Mouse (Mus musculus): ENCODE measurements around the gene 1300017J02Rik. TPM values are rescaled to one million over a fixed set of nuclear protein-coding genes. Genes with fewer than 3 reads are reported as not detected.

Gene 1300017J02Rik
- polyA plus RNA-seq, 2 experiments = 42.2 to 43.4 TPM

DNA sequence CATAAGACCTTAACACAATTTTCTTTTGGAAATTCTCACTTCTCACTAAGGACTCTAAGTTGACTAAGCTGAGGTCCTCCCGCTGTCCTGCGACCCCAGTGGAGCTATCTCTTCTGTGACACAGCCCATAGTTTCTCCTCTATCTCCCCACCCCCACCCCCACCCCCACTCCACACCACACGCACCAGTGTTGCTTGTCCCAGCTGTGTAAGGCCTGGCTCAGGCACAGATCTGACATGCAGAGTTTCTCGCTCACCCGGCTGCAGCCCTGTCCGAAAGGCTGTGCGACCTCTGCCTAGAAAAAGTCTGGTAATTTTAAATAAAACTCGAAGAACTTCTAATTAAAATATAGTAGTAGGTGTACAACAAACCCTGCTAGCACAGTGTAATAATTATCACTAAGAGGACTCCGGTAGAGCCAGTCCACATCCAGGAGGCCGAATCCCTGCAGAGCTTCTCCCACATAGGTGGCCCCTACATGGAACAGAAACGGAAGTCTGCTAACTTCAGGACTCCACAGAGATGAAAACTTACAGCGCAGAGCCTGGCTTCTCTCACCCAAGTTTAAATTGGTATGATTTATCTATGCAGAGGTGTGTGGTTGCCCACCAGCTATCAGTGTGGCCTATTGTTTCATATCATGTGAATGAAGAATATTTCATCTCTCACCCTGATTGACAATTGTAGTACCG is 16.2 kb downstream of the 1300017J02Rik start:
- Histone ChIP-seq H3K4me1 (replicated peaks; ENCODE audit: control insufficient read depth in 2 of 2, insufficient read depth in 2 of 2, low read length in 1 of 2) (peaks cover 31 to 41% of the 10 kb centered on the region in 2 experiments), H3K36me3 (replicated peaks; ENCODE audit: control insufficient read depth, insufficient read depth, low read depth) (no peaks in the 10 kb centered on the region), H3K9me3 (ENCODE audit: control insufficient read depth, low read length) (no peaks in the 10 kb centered on the region), H3K9ac (replicated peaks) (peak overlapping the region; percentile 100), H3K27me3 (ENCODE audit: control insufficient read depth, insufficient read depth, low read length) (no peaks in the 10 kb centered on the region), H3K4me2 (ENCODE audit: low read depth) (peak overlapping the region; percentile 62), H3K27ac (peak overlapping the region; percentile 100), H3K4me3 (ENCODE audit: insufficient read depth in 1 of 2, low read depth in 2 of 2, low read length in 2 of 2) (peak overlapping the region; percentile 85 to 86)
- DNase-seq (ENCODE audit: low read depth in 3 of 3, low spot score in 3 of 3) (no peak), ATAC-seq (ENCODE audit: insufficient read depth) (peak; percentile 86)
- WGBS (ENCODE audit: insufficient replicate concordance) = 36% methylated on average over 13 of the region's 13 CpGs
- no peak for TF ChIP-seq EP300 (IDR thresholded peaks at IDR 0.05; ENCODE audit: low read depth)
- TF ChIP-seq CTCF (IDR thresholded peaks at IDR 0.05; ENCODE audit: low read depth) = no peak

GRCm38 (mm10) chr9:103287840-103288488 is 16.9 kb downstream of the 1300017J02Rik start:
- Histone ChIP-seq H3K27ac (peak overlapping the region; percentile 100), H3K4me2 (ENCODE audit: low read depth) (peak overlapping the region; percentile 62), H3K4me3 (ENCODE audit: insufficient read depth in 1 of 2, low read depth in 2 of 2, low read length in 2 of 2) (peak overlapping the region; percentile 85 to 86), H3K4me1 (replicated peaks; ENCODE audit: control insufficient read depth in 2 of 2, insufficient read depth in 2 of 2, low read length in 1 of 2) (peaks cover 31 to 41% of the 10 kb centered on the region in 2 experiments), H3K9me3 (ENCODE audit: control insufficient read depth, low read length) (no peaks in the 10 kb centered on the region), H3K36me3 (replicated peaks; ENCODE audit: control insufficient read depth, insufficient read depth, low read depth) (no peaks in the 10 kb centered on the region; the same call in 1 of the 2 replicates), H3K9ac (replicated peaks) (peak overlapping the region; percentile 100), H3K27me3 (ENCODE audit: control insufficient read depth, insufficient read depth, low read length) (no peaks in the 10 kb centered on the region)
- DNase-seq (ENCODE audit: low read depth in 3 of 3, low spot score in 3 of 3) (peak; percentile 80 to 87 (median 87)), ATAC-seq (ENCODE audit: insufficient read depth) (peak; percentile 97)
- no peak; the same call in 1 of the 2 replicates for TF ChIP-seq CTCF (IDR thresholded peaks at IDR 0.05; ENCODE audit: low read depth)
- TF ChIP-seq EP300 (IDR thresholded peaks at IDR 0.05; ENCODE audit: low read depth) = peak; percentile 79
- 23% methylated on average over 19 of the region's 19 CpGs for WGBS (ENCODE audit: insufficient replicate concordance)

GRCm38 (mm10) chr9:103286901-103287422 is 17.9 kb downstream of the 1300017J02Rik start:
- DNase-seq (ENCODE audit: low read depth in 3 of 3, low spot score in 3 of 3) (peak in 1 of 3 experiments; percentile 32), ATAC-seq (ENCODE audit: insufficient read depth) (no peak)
- H3K27ac ChIP-seq = peak overlapping the region; percentile 100
- 51% methylated on average over 13 of the region's 13 CpGs for WGBS (ENCODE audit: insufficient replicate concordance)
- peaks cover 10% of the 10 kb centered on the region for H3K36me3 ChIP-seq (replicated peaks; ENCODE audit: control insufficient read depth, insufficient read depth, low read depth)
- TF ChIP-seq EP300 (IDR thresholded peaks at IDR 0.05; ENCODE audit: low read depth) (no peak), CTCF (IDR thresholded peaks at IDR 0.05; ENCODE audit: low read depth) (no peak)
- peak overlapping the region; percentile 100 for H3K9ac ChIP-seq (replicated peaks)
- H3K4me1 ChIP-seq (replicated peaks; ENCODE audit: control insufficient read depth in 2 of 2, insufficient read depth in 2 of 2, low read length in 1 of 2) = peaks cover 31 to 41% of the 10 kb centered on the region in 2 experiments
- no peaks in the 10 kb centered on the region for H3K27me3 ChIP-seq (ENCODE audit: control insufficient read depth, insufficient read depth, low read length)
- H3K9me3 ChIP-seq (ENCODE audit: control insufficient read depth, low read length) = no peaks in the 10 kb centered on the region
- H3K4me3 ChIP-seq (ENCODE audit: insufficient read depth in 1 of 2, low read depth in 2 of 2, low read length in 2 of 2) = peak overlapping the region; percentile 86
- peak overlapping the region; percentile 62 for H3K4me2 ChIP-seq (ENCODE audit: low read depth)

DNA sequence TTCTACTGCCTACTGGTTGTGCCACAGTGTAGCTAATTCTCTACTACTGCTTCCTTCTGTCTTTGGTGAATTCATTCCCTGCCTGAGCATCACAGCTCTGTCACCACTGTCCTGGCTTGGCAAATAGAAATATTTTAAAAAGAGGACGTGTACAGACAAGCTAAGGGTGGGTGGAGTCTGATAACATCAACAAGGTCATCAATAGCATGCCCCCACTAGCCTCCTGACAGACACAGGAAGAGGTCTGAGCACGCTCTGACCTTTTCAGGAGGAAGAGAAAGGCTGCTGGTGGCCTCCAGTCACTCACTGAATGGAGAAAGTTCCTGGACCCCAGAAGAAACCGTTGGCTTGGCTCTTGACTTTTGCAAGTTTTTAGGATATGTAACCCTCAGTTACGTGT is 18.5 kb downstream of the 1300017J02Rik start:
- no peak for TF ChIP-seq EP300 (IDR thresholded peaks at IDR 0.05; ENCODE audit: low read depth)
- Histone ChIP-seq H3K27ac (peak overlapping the region; percentile 100), H3K4me3 (ENCODE audit: insufficient read depth in 1 of 2, low read depth in 2 of 2, low read length in 2 of 2) (peak overlapping the region; percentile 86), H3K4me2 (ENCODE audit: low read depth) (peak overlapping the region; percentile 62), H3K4me1 (replicated peaks; ENCODE audit: control insufficient read depth in 2 of 2, insufficient read depth in 2 of 2, low read length in 1 of 2) (peaks cover 31 to 41% of the 10 kb centered on the region in 2 experiments), H3K9me3 (ENCODE audit: control insufficient read depth, low read length) (no peaks in the 10 kb centered on the region), H3K36me3 (replicated peaks; ENCODE audit: control insufficient read depth, insufficient read depth, low read depth) (peaks cover 15% of the 10 kb centered on the region), H3K9ac (replicated peaks) (peak overlapping the region; percentile 100), H3K27me3 (ENCODE audit: control insufficient read depth, insufficient read depth, low read length) (no peaks in the 10 kb centered on the region)
- no peak for ATAC-seq (ENCODE audit: insufficient read depth)
- WGBS (ENCODE audit: insufficient replicate concordance) = 34% methylated on average over 4 of the region's 4 CpGs
- no peak for DNase-seq (ENCODE audit: low read depth in 3 of 3, low spot score in 3 of 3)

GRCm38 (mm10) chr9:103276876-103277275 is 28.0 kb downstream of the 1300017J02Rik start:
- no peak for DNase-seq (ENCODE audit: low read depth in 3 of 3, low spot score in 3 of 3)
- H3K36me3 ChIP-seq (replicated peaks; ENCODE audit: control insufficient read depth, insufficient read depth, low read depth) = peaks cover 63% of the 10 kb centered on the region
- WGBS (ENCODE audit: insufficient replicate concordance) = 76% methylated on average over 6 of the region's 6 CpGs

More at GRCm38 (mm10) chr9:103276876-103277275, 28.0 kb downstream of the 1300017J02Rik start:
- Histone ChIP-seq H3K9me3 (ENCODE audit: control insufficient read depth, low read length) (no peaks in the 10 kb centered on the region), H3K9ac (replicated peaks) (no peak overlapping the region), H3K4me3 (ENCODE audit: insufficient read depth in 1 of 2, low read depth in 2 of 2, low read length in 2 of 2) (no peak overlapping the region), H3K4me1 (replicated peaks; ENCODE audit: control insufficient read depth in 2 of 2, insufficient read depth in 2 of 2, low read length in 1 of 2) (peaks cover 16% of the 10 kb centered on the region in 2 experiments), H3K27ac (no peak overlapping the region), H3K27me3 (ENCODE audit: control insufficient read depth, insufficient read depth, low read length) (no peaks in the 10 kb centered on the region), H3K4me2 (ENCODE audit: low read depth) (no peak overlapping the region)
- no peak for TF ChIP-seq CTCF (IDR thresholded peaks at IDR 0.05; ENCODE audit: low read depth)
- no peak for TF ChIP-seq EP300 (IDR thresholded peaks at IDR 0.05; ENCODE audit: low read depth)
- ATAC-seq (ENCODE audit: insufficient read depth) = no peak
